Mouse (Mus musculus) embryonic facial prominence, embryonic 11.5 days (tissue): Measurements from ENCODE around the gene Pcca. TPM values are rescaled to one million over a fixed set of nuclear protein-coding genes. Genes with fewer than 3 reads are reported as not detected.
A peak's percentile ranks its signal among the peaks of the same experiment; 100 is the strongest.

Source experiments
- ATAC-seq: fragments of 200-750 bp; cut with Nextera tagmentation; replicated peaks from 2 replicates; pipeline ENCODE4 v1.8.0; 2017; ENCODE audit warnings: low read depth; ENCODE audit not compliant: insufficient number of reproducible peaks, low FRiP score, low TSS enrichment
- DNase-seq: peaks from one replicate; pipeline ENCODE4 v3.0.0-alpha.2; 2015; ENCODE audit warnings: low spot score
- H3K27ac ChIP-seq: fragments of 300-500 bp; sonication (generic); replicated peaks from 2 replicates; pipeline ENCODE4 v1.5.1; 2014; ENCODE audit warnings: mild to moderate bottlenecking, low read depth, low read length, control low read depth
- H3K27me3 ChIP-seq: fragments of 300-500 bp; sonication (generic); 2 replicates; pipeline ENCODE4 v1.6.1; 2014; ENCODE audit warnings: mild to moderate bottlenecking, low read length, moderate library complexity, mixed read lengths; ENCODE audit not compliant: control insufficient read depth, insufficient read depth
- H3K36me3 ChIP-seq: fragments of 300-500 bp; sonication (generic); replicated peaks from 2 replicates; pipeline ENCODE4 v1.6.1; 2014; ENCODE audit warnings: low read depth, mild to moderate bottlenecking, low read length, moderate library complexity, mixed read lengths; ENCODE audit not compliant: control insufficient read depth, insufficient read depth
- H3K4me1 ChIP-seq: fragments of 300-500 bp; sonication (generic); 2 replicates; pipeline ENCODE4 v1.6.1; 2014; ENCODE audit warnings: low read length, mixed read lengths; ENCODE audit not compliant: control insufficient read depth, insufficient read depth
- H3K4me2 ChIP-seq: fragments of 300-500 bp; sonication (generic); 2 replicates; pipeline ENCODE4 v1.6.1; 2014; ENCODE audit warnings: low read depth, mild to moderate bottlenecking, control low read depth, low read length, moderate library complexity
- H3K4me3 ChIP-seq: fragments of 300-500 bp; sonication (generic); 2 replicates; pipeline ENCODE4 v1.5.1; 2014; ENCODE audit warnings: low read depth, low read length, control low read depth
- H3K9ac ChIP-seq: fragments of 300-500 bp; sonication (generic); replicated peaks from 2 replicates; pipeline ENCODE4 v1.6.1; 2014; ENCODE audit warnings: mild to moderate bottlenecking, control low read depth, low read length
- H3K9me3 ChIP-seq: fragments of 300-500 bp; sonication (generic); replicated peaks from 2 replicates; pipeline ENCODE4 v1.6.1; 2016; ENCODE audit warnings: mild to moderate bottlenecking, low read length, inconsistent platforms, mixed read lengths; ENCODE audit not compliant: control insufficient read depth
- WGBS: fragments of 180-500 bp; shearing (Covaris S2); extraction: QIAGEN DNeasy Blood & Tissue Kit; methylation state at CpG from one replicate; pipeline ENCODE4 v1.1.7; 2014; 5-methylcytosine and 5-hydroxymethylcytosine counted together
- polyA plus RNA-seq: library from polyadenylated mRNA; unstranded; fragments of >200 nt; fragmentation: Nextera tagmentation; extraction: Ambion mirVana; gene quantifications from 2 replicates; pipeline ENCODE4 v1.2.1, GENCODE M21; 2014

Pcca gene
- polyA plus RNA-seq, 1 experiment from 2014 or later = 35.3 TPM

DNA sequence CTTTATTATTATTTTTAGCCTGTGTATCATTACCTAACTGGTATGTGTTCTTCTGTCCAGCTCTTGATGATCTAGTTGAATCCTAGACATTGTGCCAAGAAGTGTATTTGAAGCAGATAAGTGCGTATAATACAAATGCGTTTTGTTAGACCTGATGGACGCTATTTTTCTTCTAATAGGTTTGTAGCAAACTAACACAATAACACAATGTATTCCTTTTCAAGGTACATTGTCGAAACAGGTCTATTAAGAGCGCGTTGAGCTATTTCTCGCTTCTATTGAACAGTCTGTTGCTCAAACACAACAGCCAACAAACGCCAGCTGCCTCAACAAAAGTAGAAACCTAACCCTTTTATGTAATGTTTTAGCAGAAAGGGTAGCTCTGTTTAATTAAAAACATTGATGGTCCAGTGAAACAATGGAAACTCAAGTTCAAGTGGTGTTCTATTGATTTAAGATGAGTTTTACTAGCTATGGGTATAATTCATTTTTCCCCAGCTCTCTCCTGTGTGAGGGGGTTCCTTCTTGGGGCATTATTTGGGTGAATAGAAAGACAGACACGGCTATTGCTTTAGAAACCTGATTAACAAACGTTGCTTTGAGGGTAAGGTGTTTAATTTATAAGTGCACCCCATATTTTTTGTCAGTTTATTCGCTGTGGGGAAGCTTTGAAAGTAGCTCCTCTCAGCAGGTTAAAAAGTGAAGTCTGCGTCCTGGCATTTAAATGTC, 44.3 kb upstream of the Pcca start:
- Histone ChIP-seq H3K9ac (no peak overlapping the region), H3K27me3 (peaks cover 20% of the 10 kb centered on the region), H3K4me1 (peaks cover 4% of the 10 kb centered on the region), H3K36me3 (no peaks in the 10 kb centered on the region), H3K4me2 (no peak overlapping the region), H3K9me3 (no peaks in the 10 kb centered on the region), H3K4me3 (no peak overlapping the region; the same call in 1 of the 2 replicates), H3K27ac (no peak overlapping the region)
- ATAC-seq (no peak), DNase-seq (peak; percentile 49)
- 3% methylated on average over 12 of the region's 12 CpGs for WGBS

DNA sequence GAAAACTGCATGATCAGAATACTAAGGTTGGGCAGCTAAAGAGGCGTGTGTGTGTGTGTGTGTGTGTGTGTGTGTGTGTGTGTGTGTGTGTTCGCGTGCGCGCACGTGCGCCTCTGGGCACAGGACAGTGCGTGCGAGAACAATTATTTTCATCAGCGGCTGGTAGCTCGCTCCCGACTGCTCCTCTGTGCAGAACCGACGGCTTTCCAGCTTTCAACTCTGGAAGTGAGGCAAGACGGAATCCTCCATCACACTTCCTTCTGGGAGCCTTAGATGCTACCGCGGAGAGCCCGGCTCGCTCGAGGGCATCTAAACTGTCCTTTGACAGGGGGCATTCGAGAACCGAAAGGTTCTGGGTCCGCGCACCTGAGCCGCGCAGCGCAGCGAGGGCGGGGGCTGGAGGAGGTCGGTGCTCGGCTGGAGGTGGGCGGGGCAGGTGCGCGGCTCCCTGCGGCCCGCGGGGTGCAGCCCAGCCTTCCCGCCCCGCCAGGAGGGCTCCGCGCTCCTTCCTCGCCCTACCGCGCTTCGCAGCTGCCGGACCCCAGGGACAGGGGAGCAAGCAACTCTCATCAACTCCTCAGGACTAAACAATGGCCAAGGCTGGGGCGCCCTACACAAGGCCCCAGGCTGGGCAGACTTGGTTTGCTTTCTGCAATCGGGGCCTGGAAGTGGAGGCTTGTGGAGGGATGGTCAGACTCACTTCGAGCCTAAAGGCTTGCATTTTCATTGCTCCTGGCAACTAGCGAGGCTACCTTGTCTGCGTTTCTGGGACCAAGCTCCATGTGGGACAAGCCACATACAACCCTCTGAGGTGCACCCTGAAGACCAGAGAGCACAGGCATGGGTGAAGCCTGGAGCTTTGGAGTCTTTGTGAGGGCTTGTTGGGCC, 43.4 kb upstream of the Pcca start, which contains the start of gene Gm10837:
TSS of gene Gm10837 (plus strand) at position 146 of the 888 bp plus-strand sequence.
- H3K27ac ChIP-seq = no peak within 1 kb of the TSS
- no peaks in the 10 kb centered on the region for H3K9me3 ChIP-seq
- ATAC-seq = peak; percentile 76
- peaks cover 15% of the 10 kb centered on the region for H3K27me3 ChIP-seq
- peak within 1 kb of the TSS; percentile 43 for H3K4me2 ChIP-seq
- peak within 1 kb of the TSS; percentile 25 for H3K4me3 ChIP-seq
- WGBS = 1% methylated on average over 51 of the region's 51 CpGs
- DNase-seq = peak; percentile 36
- H3K9ac ChIP-seq = peak within 1 kb of the TSS; percentile 18; the same call in 1 of the 2 replicates
- H3K4me1 ChIP-seq = peaks cover 4% of the 10 kb centered on the region
- no peaks in the 10 kb centered on the region for H3K36me3 ChIP-seq

DNA sequence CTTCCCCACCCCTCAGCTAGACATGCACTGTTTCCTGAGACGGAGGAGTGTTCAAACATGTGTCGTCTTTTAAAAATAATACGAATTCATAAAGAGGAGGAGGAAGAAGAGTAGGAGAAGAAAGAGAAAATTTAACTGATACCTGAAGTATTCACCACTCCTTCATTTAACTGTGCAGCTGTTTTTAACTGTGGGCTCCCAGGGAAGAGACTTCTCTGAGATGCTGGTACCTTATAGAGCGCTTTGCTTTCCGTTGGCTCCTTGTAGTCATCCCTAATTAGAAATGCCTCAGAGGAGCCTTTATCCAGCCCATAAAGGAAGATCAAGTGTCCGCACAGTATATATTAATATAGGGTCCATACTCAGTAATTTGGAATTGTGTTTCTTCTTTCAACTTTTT, 42.6 kb upstream of the Pcca start:
- Histone ChIP-seq H3K4me1 (peaks cover 4% of the 10 kb centered on the region), H3K27me3 (peaks cover 15% of the 10 kb centered on the region), H3K4me2 (no peak overlapping the region), H3K9me3 (no peaks in the 10 kb centered on the region), H3K9ac (no peak overlapping the region), H3K36me3 (no peaks in the 10 kb centered on the region), H3K4me3 (no peak overlapping the region), H3K27ac (no peak overlapping the region)
- no peak for ATAC-seq
- 53% methylated on average over 6 of the region's 6 CpGs for WGBS
- no peak for DNase-seq

DNA sequence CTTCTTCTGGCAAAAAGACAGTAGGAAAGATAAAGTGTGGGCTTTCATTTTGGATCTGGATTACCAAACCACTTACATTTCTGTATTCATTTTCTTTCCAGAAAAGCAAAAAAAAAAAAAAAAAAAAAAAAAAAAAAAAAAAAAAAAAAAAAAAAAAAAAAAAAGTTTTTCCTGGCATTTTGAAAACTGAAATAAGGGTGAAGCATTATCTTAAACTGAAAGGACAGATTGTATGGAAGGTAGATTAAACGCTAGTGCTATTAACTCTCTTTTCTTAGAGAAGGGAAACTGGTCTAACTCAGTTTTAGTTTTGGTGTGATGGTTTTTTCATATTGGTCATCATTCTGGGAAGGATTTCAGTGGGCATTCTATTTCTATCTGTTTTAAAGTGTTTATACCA, 42.1 kb upstream of the Pcca start:
- Histone ChIP-seq H3K4me3 (no peak overlapping the region), H3K9ac (no peak overlapping the region), H3K4me2 (no peak overlapping the region), H3K36me3 (no peaks in the 10 kb centered on the region), H3K27me3 (peaks cover 15% of the 10 kb centered on the region), H3K27ac (no peak overlapping the region), H3K9me3 (no peaks in the 10 kb centered on the region), H3K4me1 (peaks cover 4% of the 10 kb centered on the region)
- DNase-seq (no peak), ATAC-seq (no peak)
- 59% methylated on average over 1 of the region's 1 CpGs for WGBS

DNA sequence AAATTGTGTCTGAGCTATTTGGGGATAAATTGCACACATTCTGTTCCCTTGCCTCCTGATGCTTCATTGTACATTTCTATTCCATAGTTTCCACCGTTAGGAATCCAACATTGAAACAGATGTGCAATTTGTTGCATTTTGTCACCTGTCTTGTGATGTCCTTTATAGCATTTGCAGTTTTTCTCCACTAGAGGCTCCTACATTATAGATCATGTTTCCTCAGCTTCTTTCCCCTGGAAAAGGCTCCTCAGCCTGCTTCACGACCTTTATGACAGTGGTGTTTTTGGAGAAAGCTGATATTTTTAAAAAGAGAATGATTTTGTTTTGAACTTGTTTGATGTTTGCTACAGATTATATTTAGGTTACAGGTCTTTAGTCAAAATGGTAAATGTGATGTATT, 25.1 kb upstream of the Pcca start:
- no peaks in the 10 kb centered on the region for H3K9me3 ChIP-seq
- no peak for ATAC-seq
- WGBS = 20% methylated on average over 2 of the region's 2 CpGs

DNA sequence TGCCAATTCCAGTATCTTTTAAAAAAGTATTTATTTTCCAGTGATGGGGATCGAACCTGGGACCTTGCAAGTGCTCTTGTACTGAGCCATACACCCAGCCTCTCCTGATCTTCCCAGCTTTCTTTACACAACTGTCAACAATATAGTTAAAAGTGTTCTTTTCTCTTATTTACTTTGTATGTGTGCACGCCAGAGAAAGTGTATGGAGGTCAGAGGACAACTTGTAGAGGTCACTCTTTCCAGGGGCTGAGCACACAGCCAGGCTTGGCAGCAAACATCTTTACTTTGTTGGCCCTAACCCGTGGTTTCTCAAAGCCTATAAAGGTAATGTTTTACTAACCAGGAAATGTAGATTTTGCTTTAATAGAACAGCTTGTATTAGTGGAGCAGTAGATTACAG, 22.6 kb upstream of the Pcca start:
- DNase-seq = no peak
- H3K4me2 ChIP-seq = no peak overlapping the region
- H3K4me3 ChIP-seq = no peak overlapping the region
- H3K9ac ChIP-seq = no peak overlapping the region
- no peak for ATAC-seq
- no peaks in the 10 kb centered on the region for H3K36me3 ChIP-seq
- H3K9me3 ChIP-seq = no peaks in the 10 kb centered on the region
- H3K4me1 ChIP-seq = no peaks in the 10 kb centered on the region
- no peaks in the 10 kb centered on the region for H3K27me3 ChIP-seq
- 64% methylated on average over 3 of the region's 3 CpGs for WGBS
- no peak overlapping the region for H3K27ac ChIP-seq

More for the DNA sequence above, 25.1 kb upstream of the Pcca start:
- Histone ChIP-seq H3K27ac (no peak overlapping the region), H3K9ac (no peak overlapping the region), H3K36me3 (no peaks in the 10 kb centered on the region), H3K4me1 (no peaks in the 10 kb centered on the region), H3K4me3 (no peak overlapping the region), H3K27me3 (no peaks in the 10 kb centered on the region), H3K4me2 (no peak overlapping the region)
- peak; percentile 41 for DNase-seq

DNA sequence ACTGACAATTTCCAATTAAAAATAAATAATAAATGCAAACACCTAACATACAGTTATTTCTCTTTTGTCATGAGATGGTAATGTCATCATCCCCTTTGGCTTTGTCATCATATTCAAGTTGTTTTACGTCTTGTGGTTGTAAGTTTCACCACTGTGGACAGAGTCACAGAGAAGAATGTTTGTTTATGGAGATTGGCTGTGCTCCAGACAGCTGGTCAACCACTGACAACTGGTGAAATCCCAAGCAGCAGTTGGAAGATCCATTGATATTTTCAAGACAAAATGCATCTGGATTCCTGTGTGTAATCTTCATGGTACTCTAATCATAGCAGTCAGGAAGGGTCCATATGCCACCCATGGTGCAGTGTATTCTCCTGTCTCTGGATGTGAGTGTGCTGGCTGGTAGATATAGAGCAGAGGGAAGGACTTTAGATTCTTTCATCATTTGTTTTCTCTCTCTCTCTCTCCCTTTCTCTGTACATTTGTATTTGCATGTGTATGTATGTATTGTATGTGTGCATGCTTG, 20.6 kb upstream of the Pcca start:
- Histone ChIP-seq H3K4me2 (no peak overlapping the region), H3K9ac (no peak overlapping the region), H3K27me3 (no peaks in the 10 kb centered on the region), H3K9me3 (no peaks in the 10 kb centered on the region), H3K27ac (no peak overlapping the region), H3K4me1 (no peaks in the 10 kb centered on the region), H3K4me3 (no peak overlapping the region), H3K36me3 (no peaks in the 10 kb centered on the region)
- DNase-seq (no peak), ATAC-seq (no peak)
- WGBS = 76% methylated on average over 1 of the region's 1 CpGs

DNA sequence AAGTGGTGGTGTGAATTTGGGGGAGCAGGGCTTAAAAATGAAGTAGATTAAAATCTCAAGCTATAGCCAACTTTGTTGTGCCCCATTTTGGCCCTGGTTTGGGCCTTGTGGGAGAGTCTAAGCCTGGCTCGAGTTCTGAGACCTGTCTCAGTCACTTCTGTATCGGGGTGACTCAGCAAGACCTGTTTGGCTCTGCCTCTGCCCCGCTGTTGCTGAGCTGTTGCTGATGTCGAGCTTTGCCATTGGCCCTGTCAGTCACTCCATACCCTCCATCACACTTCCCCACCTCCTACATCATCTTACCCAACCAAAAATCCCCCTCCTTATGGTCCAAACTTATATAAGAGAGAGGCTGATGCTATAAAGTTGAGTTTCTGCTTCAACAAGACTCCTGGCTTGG, 5.6 kb upstream of the Pcca start:
- ATAC-seq = no peak

More for the DNA sequence above, 5.6 kb upstream of the Pcca start:
- Histone ChIP-seq H3K4me1 (no peaks in the 10 kb centered on the region), H3K4me3 (no peak overlapping the region), H3K4me2 (no peak overlapping the region), H3K9ac (no peak overlapping the region), H3K36me3 (no peaks in the 10 kb centered on the region), H3K9me3 (no peaks in the 10 kb centered on the region), H3K27me3 (no peaks in the 10 kb centered on the region), H3K27ac (no peak overlapping the region)
- 75% methylated on average over 4 of the region's 4 CpGs for WGBS
- no peak for DNase-seq
